Mouse (Mus musculus): ENCODE measurements around the gene Rfc1. TPM values are rescaled to one million over a fixed set of nuclear protein-coding genes. Genes with fewer than 3 reads are reported as not detected.

Gene Rfc1
- total RNA-seq (2023), result 100 to 1,000 TPM in 1 of 2 experiments, 10 to 100 TPM in 1; 92.0 to 113 TPM

DNA sequence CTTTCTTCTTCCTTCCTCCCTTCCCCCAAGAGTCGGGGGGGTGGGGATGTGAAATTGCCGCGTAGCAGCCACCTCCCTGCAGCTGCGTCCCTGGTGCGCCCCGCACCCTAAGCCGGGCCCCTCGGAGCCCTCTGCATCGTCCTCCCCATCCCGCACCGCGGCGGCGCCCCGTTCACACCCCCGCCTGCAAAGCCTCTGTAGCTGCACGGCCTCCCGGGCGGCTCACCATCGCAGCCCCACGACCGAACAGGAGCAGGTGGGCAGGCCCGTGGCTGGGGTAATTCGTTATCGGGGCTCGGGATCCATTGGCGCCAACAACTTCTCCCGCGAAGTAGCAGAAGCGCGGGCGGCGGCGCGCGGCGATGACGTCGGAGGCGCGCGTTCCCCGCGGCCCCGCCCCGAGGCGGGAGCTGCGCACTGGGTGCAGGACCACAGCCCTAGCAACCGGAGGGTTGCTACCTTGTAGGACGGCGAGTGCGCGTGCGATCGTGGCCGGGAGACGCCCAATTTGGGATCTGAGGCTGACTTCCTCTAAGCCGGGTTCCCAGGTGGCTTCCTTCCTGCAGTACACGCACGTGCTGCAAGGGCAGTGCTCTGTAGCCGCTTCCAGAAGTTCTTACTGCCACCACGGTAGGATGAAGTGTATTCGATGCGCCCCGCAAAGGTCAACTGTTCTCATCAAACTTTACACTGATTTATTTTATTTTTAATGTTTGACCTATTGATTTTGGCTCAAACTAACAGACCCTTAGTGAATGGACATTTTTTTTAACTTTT, at the start of gene Rfc1:
Gene Rfc1 (minus strand): TSS at position 373 of the 777 bp plus-strand sequence.

DNA sequence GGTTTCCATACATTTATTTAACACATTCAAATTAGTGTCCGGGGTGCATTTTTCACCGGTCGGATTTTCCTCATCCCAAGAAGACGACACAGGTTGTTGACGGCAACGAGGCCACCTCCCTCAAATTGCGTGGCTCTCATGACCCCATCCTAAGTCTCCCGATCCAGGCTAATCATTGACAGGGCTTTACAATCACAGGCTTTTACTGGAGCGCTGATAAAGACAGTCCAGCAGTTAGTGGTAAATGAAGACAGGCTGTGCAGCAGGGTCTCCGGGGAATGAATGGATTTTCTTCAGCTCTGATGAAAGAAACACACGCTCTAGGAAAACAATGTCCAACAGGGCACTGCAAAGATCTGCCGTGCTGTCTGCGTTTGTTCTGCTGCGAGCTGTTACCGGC, 12.7 kb upstream of the Rfc1 start, which contains the start of gene Klb:
Gene Klb (plus strand): TSS at position 147 of the 400 bp plus-strand sequence.

Other genes with a start within 250 kb of the Rfc1 start
- gene Tmem156, start 243.5 kb downstream of the Rfc1 start, total RNA-seq (2023), result 10 to 100 TPM; 22.8 to 32.9 TPM
- 10 to 100 TPM; 19.9 to 24.3 TPM for gene Klhl5, start 228.1 kb downstream of the Rfc1 start, total RNA-seq (2023)
- 1 to 10 TPM; 1.4 to 2.2 TPM for gene Wdr19, start 136.0 kb downstream of the Rfc1 start, total RNA-seq (2023)
- not detected for gene Klb, start 12.6 kb upstream of the Rfc1 start, total RNA-seq (2023)
- 1,000 to 10,000 TPM; 2,109 to 2,174 TPM for gene Rpl9, start 55.8 kb upstream of the Rfc1 start, total RNA-seq (2023)
- gene Lias, start 55.8 kb upstream of the Rfc1 start, total RNA-seq (2023), result 10 to 100 TPM; 41.6 to 41.7 TPM
- gene Ugdh, start 100.3 kb upstream of the Rfc1 start, total RNA-seq (2023), result 10 to 100 TPM; 25.8 to 29.9 TPM
- gene Gm43552, start 157.2 kb upstream of the Rfc1 start, total RNA-seq (2023), result 1 to 10 TPM in 1 of 2 experiments, not detected in 1; 7.5 TPM
- 100 to 1,000 TPM; 363 to 428 TPM for gene Smim14, start 201.5 kb upstream of the Rfc1 start, total RNA-seq (2023)
- 10 to 100 TPM; 72.2 to 72.6 TPM for gene Ube2k, start 201.6 kb upstream of the Rfc1 start, total RNA-seq (2023)

Data from B cell, adult 67 days (primary cell).